Mouse (Mus musculus): ENCODE results near the gene Poc1a.

The Poc1a gene

GRCm38 (mm10) chr9:106368112-106368717, 87.4 kb downstream of the Poc1a start, which contains the start of gene Dusp7:
Gene Dusp7, plus strand, starts transcription at chr9:106368632.
- DNase-seq (ENCODE audit: low spot score) = peak; percentile 88

GRCm38 (mm10) chr9:106368831-106369501, 88.1 kb downstream of the Poc1a start:
- no peak for DNase-seq (ENCODE audit: low spot score)

- DNase-seq (ENCODE audit: low spot score) = no peak
Measured at GRCm38 (mm10) chr9:106369801-106370485, 89.1 kb downstream of the Poc1a start.

GRCm38 (mm10) chr9:106370620-106371383, 89.9 kb downstream of the Poc1a start:
- no peak for DNase-seq (ENCODE audit: low spot score)

- no peak for DNase-seq (ENCODE audit: low spot score)
Measured at GRCm38 (mm10) chr9:106371384-106371671, 90.5 kb downstream of the Poc1a start.

GRCm38 (mm10) chr9:106371776-106372175, 90.9 kb downstream of the Poc1a start:
- DNase-seq (ENCODE audit: low spot score) = peak; percentile 95

- no peak for DNase-seq (ENCODE audit: low spot score)
Measured at GRCm38 (mm10) chr9:106372431-106373412, 91.9 kb downstream of the Poc1a start.

GRCm38 (mm10) chr9:106373973-106374372, 93.1 kb downstream of the Poc1a start:
- DNase-seq (ENCODE audit: low spot score) = no peak

GRCm38 (mm10) chr9:106377247-106377646, 96.4 kb downstream of the Poc1a start:
- no peak for DNase-seq (ENCODE audit: low spot score)

GRCm38 (mm10) chr9:106378045-106378444, 97.2 kb downstream of the Poc1a start:
- DNase-seq (ENCODE audit: low spot score) = no peak

GRCm38 (mm10) chr9:106378753-106379152, 97.9 kb downstream of the Poc1a start:
- DNase-seq (ENCODE audit: low spot score) = no peak

- DNase-seq (ENCODE audit: low spot score) = no peak
Measured at GRCm38 (mm10) chr9:106386181-106386864, 105.5 kb downstream of the Poc1a start.

- no peak for DNase-seq (ENCODE audit: low spot score)
Measured at GRCm38 (mm10) chr9:106392828-106393527, 112.1 kb downstream of the Poc1a start.

- no peak for DNase-seq (ENCODE audit: low spot score)
Measured at GRCm38 (mm10) chr9:106393548-106393947, 112.7 kb downstream of the Poc1a start.

- no peak for DNase-seq (ENCODE audit: low spot score)
Measured at GRCm38 (mm10) chr9:106394649-106395602, 114.1 kb downstream of the Poc1a start.

GRCm38 (mm10) chr9:106397733-106398132, 116.9 kb downstream of the Poc1a start:
- no peak for DNase-seq (ENCODE audit: low spot score)

- DNase-seq (ENCODE audit: low spot score) = no peak
Measured at GRCm38 (mm10) chr9:106398667-106399311, 117.9 kb downstream of the Poc1a start.

- no peak for DNase-seq (ENCODE audit: low spot score)
Measured at GRCm38 (mm10) chr9:106399808-106400207, 118.9 kb downstream of the Poc1a start.

All from lung, postnatal 25 days (tissue).